Mouse (Mus musculus) brain, embryonic 14.5 days (tissue): Measurements from ENCODE around the gene Gtf2ird1.
"Not testable (repeated sequence)": the region's sequence is repeated elsewhere in the genome, so short reads cannot be mapped to it uniquely, and the experiment has no call there.

Source experiments
- CTCF ChIP-seq: fragments of 200-500 bp; IDR thresholded peaks from 2 replicates; pipeline ENCODE4 v1.5.1; 2012; ENCODE audit warnings: inconsistent platforms, mild to moderate bottlenecking, moderate library complexity, borderline replicate concordance; ENCODE audit not compliant: insufficient read depth, insufficient read length; ENCODE audit errors: extremely low read depth
- POLR2A ChIP-seq: fragments of 200-500 bp; IDR thresholded peaks from 2 replicates; pipeline ENCODE4 v1.6.1; 2012; ENCODE audit warnings: mild to moderate bottlenecking, inconsistent platforms, borderline replicate concordance; ENCODE audit not compliant: poor library complexity, insufficient read depth, insufficient read length, severe bottlenecking; ENCODE audit errors: extremely low read depth

GRCm38 (mm10) chr5:134343530-134343929 is 113.0 kb downstream of the Gtf2ird1 start:
- TF ChIP-seq CTCF, POLR2A: not testable (repeated sequence)
